Mouse (Mus musculus): ENCODE measurements around the gene Entpd1. TPM values are rescaled to one million over a fixed set of nuclear protein-coding genes. Genes with fewer than 3 reads are reported as not detected.

The Entpd1 gene
- total and polyA plus RNA-seq, 3 experiments = not detected

DNA sequence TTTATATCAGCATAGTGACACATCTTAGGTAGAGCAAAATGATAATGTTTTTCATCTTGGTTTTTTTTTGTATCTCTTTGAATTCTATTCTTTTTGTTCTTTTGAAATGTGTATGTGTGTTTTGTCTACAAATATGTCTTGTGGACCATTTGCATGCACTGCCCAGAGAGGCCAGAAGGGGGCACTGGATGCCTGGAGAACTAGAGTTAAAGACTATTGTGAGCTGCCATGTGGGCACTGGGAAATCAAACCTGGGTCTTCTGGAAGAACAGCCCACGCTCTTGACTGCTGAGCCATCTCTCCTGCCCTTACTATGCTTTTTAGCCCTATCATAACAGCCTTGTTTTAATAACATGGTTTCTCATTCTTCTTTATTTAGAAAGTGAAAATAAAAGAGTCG is 142.1 kb downstream of the Entpd1 start:
- no peaks in the 10 kb centered on the region for H3K4me1 ChIP-seq (ENCODE audit: control insufficient read depth in 1 of 2, insufficient read depth in 2 of 2, low read length in 2 of 2)
- no peak overlapping the region for H3K9ac ChIP-seq (ENCODE audit: control insufficient read depth, low read depth, low read length, poor library complexity, severe bottlenecking)
- no peaks in the 10 kb centered on the region for H3K79me2 ChIP-seq (ENCODE audit: control insufficient read depth, insufficient read depth, low read length, poor library complexity)
- TF ChIP-seq CTCF (IDR thresholded peaks at IDR 0.05 in 2 of 3, conservative IDR thresholded peaks at IDR 0.05 in 1 of 3; ENCODE audit: control insufficient read depth in 1 of 3, insufficient read depth in 1 of 3, low read depth in 2 of 3, low read length in 3 of 3, poor library complexity in 1 of 3, severe bottlenecking in 1 of 3) (peak; percentile 74 to 97 (median 87)), SMC3 (IDR thresholded peaks at IDR 0.05; ENCODE audit: low read depth, low read length) (peak; percentile 92), RAD21 (IDR thresholded peaks at IDR 0.05; ENCODE audit: low read depth, low read length) (peak; percentile 97), MAFK (IDR thresholded peaks at IDR 0.05; ENCODE audit: borderline replicate concordance, low read depth, low read length) (no peak), MYC (IDR thresholded peaks at IDR 0.05; ENCODE audit: low read depth, low read length) (peak; percentile 76), E2F4 (IDR thresholded peaks at IDR 0.05; ENCODE audit: borderline replicate concordance, low read depth, low read length) (no peak), ZC3H11A (IDR thresholded peaks at IDR 0.05; ENCODE audit: low read depth, low read length) (peak; percentile 94), HCFC1 (IDR thresholded peaks at IDR 0.05; ENCODE audit: low read depth, low read length) (no peak), SIN3A (IDR thresholded peaks at IDR 0.05; ENCODE audit: low read length) (no peak), TBP (IDR thresholded peaks at IDR 0.05; ENCODE audit: low read depth, low read length) (no peak)
- no peak overlapping the region for H3K27ac ChIP-seq (ENCODE audit: control insufficient read depth, low read depth, low read length)
- no peaks in the 10 kb centered on the region for H3K9me3 ChIP-seq (replicated peaks; ENCODE audit: insufficient read depth, low read length)
- H3K27me3 ChIP-seq (ENCODE audit: control insufficient read depth in 1 of 2, insufficient read depth in 2 of 2, low read length in 2 of 2) = no peaks in the 10 kb centered on the region
- H3K4me3 ChIP-seq (ENCODE audit: control insufficient read depth in 1 of 2, insufficient read depth in 1 of 2, low read depth in 2 of 2, low read length in 2 of 2) = no peak overlapping the region
- no peaks in the 10 kb centered on the region; a peak in 1 of 4 replicates for H3K36me3 ChIP-seq (ENCODE audit: control insufficient read depth in 1 of 2, insufficient read depth in 2 of 2, low read length in 2 of 2)
- DNase-seq (ENCODE audit: low read depth, low spot score) = peak; percentile 76

DNA sequence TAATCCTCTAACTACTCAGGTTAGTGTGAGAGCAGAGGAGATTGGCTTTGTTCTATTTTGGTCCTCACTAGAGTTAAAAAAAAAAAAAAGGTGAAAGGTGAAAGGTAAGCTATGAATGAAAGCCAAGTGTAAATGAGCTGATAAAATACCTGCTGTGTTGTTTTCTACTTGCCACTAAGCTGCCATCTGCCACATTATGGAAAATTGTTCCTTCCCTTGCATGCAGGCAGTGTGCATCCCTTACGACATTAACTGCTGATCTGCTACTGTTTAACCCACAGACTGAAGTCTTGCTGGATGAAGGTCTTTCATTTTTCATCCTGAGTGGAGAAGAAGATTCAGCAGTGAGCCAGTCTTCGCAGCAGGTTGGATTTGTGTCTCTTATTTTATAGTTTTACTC is 147.9 kb downstream of the Entpd1 start:
- Histone ChIP-seq H3K36me3 (ENCODE audit: control insufficient read depth in 1 of 2, insufficient read depth in 2 of 2, low read length in 2 of 2) (no peaks in the 10 kb centered on the region; a peak in 1 of 4 replicates), H3K27me3 (ENCODE audit: control insufficient read depth in 1 of 2, insufficient read depth in 2 of 2, low read length in 2 of 2) (peaks cover 0 to 4% of the 10 kb centered on the region in 2 experiments; a peak in 2 of 4 replicates), H3K4me3 (ENCODE audit: control insufficient read depth in 1 of 2, insufficient read depth in 1 of 2, low read depth in 2 of 2, low read length in 2 of 2) (no peak overlapping the region), H3K4me1 (ENCODE audit: control insufficient read depth in 1 of 2, insufficient read depth in 2 of 2, low read length in 2 of 2) (no peaks in the 10 kb centered on the region), H3K9me3 (replicated peaks; ENCODE audit: insufficient read depth, low read length) (no peaks in the 10 kb centered on the region), H3K79me2 (ENCODE audit: control insufficient read depth, insufficient read depth, low read length, poor library complexity) (no peaks in the 10 kb centered on the region), H3K27ac (ENCODE audit: control insufficient read depth, low read depth, low read length) (no peak overlapping the region), H3K9ac (ENCODE audit: control insufficient read depth, low read depth, low read length, poor library complexity, severe bottlenecking) (no peak overlapping the region)
- no peak for TF ChIP-seq POLR2AphosphoS2 (IDR thresholded peaks at IDR 0.05; ENCODE audit: low read length)
- TF ChIP-seq POLR2AphosphoS5 (IDR thresholded peaks at IDR 0.05; ENCODE audit: borderline replicate concordance, low read depth, low read length) = no peak
- no peak for TF ChIP-seq NRF1 (IDR thresholded peaks at IDR 0.05; ENCODE audit: insufficient read depth, low read depth, low read length, poor library complexity, severe bottlenecking)
- no peak for TF ChIP-seq KAT2A (conservative IDR thresholded peaks at IDR 0.05; ENCODE audit: low read depth, low read length)
- TF ChIP-seq RAD21 (IDR thresholded peaks at IDR 0.05; ENCODE audit: low read depth, low read length) = no peak
- no peak for TF ChIP-seq POLR2A (IDR thresholded peaks at IDR 0.05; ENCODE audit: control insufficient read depth in 1 of 2, insufficient read depth in 1 of 2, low read depth in 1 of 2, low read length in 2 of 2, poor library complexity in 1 of 2)
- TF ChIP-seq MAZ (IDR thresholded peaks at IDR 0.05; ENCODE audit: low read depth, low read length) = no peak
- no peak for TF ChIP-seq MAX (IDR thresholded peaks at IDR 0.05; ENCODE audit: low read length)
- no peak for TF ChIP-seq E2F4 (IDR thresholded peaks at IDR 0.05; ENCODE audit: borderline replicate concordance, low read depth, low read length)
- TF ChIP-seq MYB (IDR thresholded peaks at IDR 0.05; ENCODE audit: low read depth, low read length) = no peak
- TF ChIP-seq RCOR1 (IDR thresholded peaks at IDR 0.05; ENCODE audit: low read depth, low read length) = no peak
- no peak for TF ChIP-seq CHD2 (IDR thresholded peaks at IDR 0.05; ENCODE audit: low read length)
- TF ChIP-seq SIN3A (IDR thresholded peaks at IDR 0.05; ENCODE audit: low read length) = no peak
- no peak for TF ChIP-seq ZNF384 (IDR thresholded peaks at IDR 0.05; ENCODE audit: low read depth, low read length)
- no peak for TF ChIP-seq UBTF (IDR thresholded peaks at IDR 0.05; ENCODE audit: borderline replicate concordance, insufficient read depth, low read depth, low read length)
- no peak for DNase-seq (ENCODE audit: low read depth, low spot score)
